Mouse (Mus musculus): ENCODE data around the gene Efcab11.

DNA sequence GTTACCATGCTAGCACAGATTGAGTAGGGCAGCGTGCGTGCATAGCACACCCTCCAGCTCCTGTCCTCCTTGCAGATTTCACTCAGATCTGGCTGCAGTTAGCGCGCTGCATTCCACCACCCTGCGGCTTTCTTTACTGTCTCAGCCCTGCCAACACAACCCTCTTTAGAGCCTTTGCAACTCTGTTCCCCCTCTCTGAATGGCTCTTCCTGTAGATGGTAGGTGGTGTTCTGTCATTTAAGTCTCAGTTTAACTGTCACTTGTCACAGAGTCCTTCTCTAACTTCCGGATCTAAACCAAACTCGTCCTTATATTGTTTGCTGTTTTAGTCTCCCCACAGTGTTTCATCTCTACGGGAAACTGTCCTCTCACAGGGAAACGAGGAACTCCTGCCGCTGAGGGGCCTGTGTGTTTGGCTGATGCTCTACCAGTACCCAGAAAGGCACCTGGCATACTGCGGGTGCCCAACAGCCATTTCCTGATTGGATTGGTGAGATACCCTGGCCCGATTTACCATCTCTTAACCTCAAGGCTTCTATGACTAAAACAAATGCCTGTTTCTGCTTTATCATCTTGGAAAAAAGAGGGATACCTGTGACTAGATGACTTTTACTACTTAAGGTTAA lies 62.8 kb downstream of the Efcab11 start:
- TF ChIP-seq CTCF (IDR thresholded peaks at IDR 0.05; ENCODE audit: low read depth) (no peak), EP300 (IDR thresholded peaks at IDR 0.05; ENCODE audit: low read depth) (no peak)
